Mouse (Mus musculus) embryonic facial prominence, embryonic 11.5 days (tissue): Measurements from ENCODE around the gene Polr3gl. TPM values are rescaled to one million over a fixed set of nuclear protein-coding genes. Genes with fewer than 3 reads are reported as not detected.

Experiments used
- ATAC-seq: fragments of 200-750 bp; cut with Nextera tagmentation; replicated peaks from 2 replicates; pipeline ENCODE4 v1.8.0; 2017; ENCODE audit warnings: low read depth; ENCODE audit not compliant: insufficient number of reproducible peaks, low FRiP score, low TSS enrichment
- DNase-seq: peaks from one replicate; pipeline ENCODE4 v3.0.0-alpha.2; 2015; ENCODE audit warnings: low spot score
- H3K27ac ChIP-seq: fragments of 300-500 bp; sonication (generic); replicated peaks from 2 replicates; pipeline ENCODE4 v1.5.1; 2014; ENCODE audit warnings: mild to moderate bottlenecking, low read depth, low read length, control low read depth
- H3K27me3 ChIP-seq: fragments of 300-500 bp; sonication (generic); 2 replicates; pipeline ENCODE4 v1.6.1; 2014; ENCODE audit warnings: mild to moderate bottlenecking, low read length, moderate library complexity, mixed read lengths; ENCODE audit not compliant: control insufficient read depth, insufficient read depth
- H3K36me3 ChIP-seq: fragments of 300-500 bp; sonication (generic); replicated peaks from 2 replicates; pipeline ENCODE4 v1.6.1; 2014; ENCODE audit warnings: low read depth, mild to moderate bottlenecking, low read length, moderate library complexity, mixed read lengths; ENCODE audit not compliant: control insufficient read depth, insufficient read depth
- H3K4me1 ChIP-seq: fragments of 300-500 bp; sonication (generic); 2 replicates; pipeline ENCODE4 v1.6.1; 2014; ENCODE audit warnings: low read length, mixed read lengths; ENCODE audit not compliant: control insufficient read depth, insufficient read depth
- H3K4me2 ChIP-seq: fragments of 300-500 bp; sonication (generic); 2 replicates; pipeline ENCODE4 v1.6.1; 2014; ENCODE audit warnings: low read depth, mild to moderate bottlenecking, control low read depth, low read length, moderate library complexity
- H3K4me3 ChIP-seq: fragments of 300-500 bp; sonication (generic); 2 replicates; pipeline ENCODE4 v1.5.1; 2014; ENCODE audit warnings: low read depth, low read length, control low read depth
- H3K9ac ChIP-seq: fragments of 300-500 bp; sonication (generic); replicated peaks from 2 replicates; pipeline ENCODE4 v1.6.1; 2014; ENCODE audit warnings: mild to moderate bottlenecking, control low read depth, low read length
- H3K9me3 ChIP-seq: fragments of 300-500 bp; sonication (generic); replicated peaks from 2 replicates; pipeline ENCODE4 v1.6.1; 2016; ENCODE audit warnings: mild to moderate bottlenecking, low read length, inconsistent platforms, mixed read lengths; ENCODE audit not compliant: control insufficient read depth
- WGBS: fragments of 180-500 bp; shearing (Covaris S2); extraction: QIAGEN DNeasy Blood & Tissue Kit; methylation state at CpG from one replicate; pipeline ENCODE4 v1.1.7; 2014; 5-methylcytosine and 5-hydroxymethylcytosine counted together
- polyA plus RNA-seq: library from polyadenylated mRNA; unstranded; fragments of >200 nt; fragmentation: Nextera tagmentation; extraction: Ambion mirVana; gene quantifications from 2 replicates; pipeline ENCODE4 v1.2.1, GENCODE M21; 2014

The Polr3gl gene
- polyA plus RNA-seq, 1 experiment from 2014 or later = 14.2 TPM

GRCm38 (mm10) chr3:96568605-96569004 lies 25.4 kb downstream of the Polr3gl start:
- ATAC-seq (no peak), DNase-seq (no peak)
- Histone ChIP-seq H3K4me2 (no peak overlapping the region), H3K4me3 (no peak overlapping the region), H3K36me3 (no peaks in the 10 kb centered on the region), H3K27ac (no peak overlapping the region), H3K27me3 (no peaks in the 10 kb centered on the region), H3K9me3 (no peaks in the 10 kb centered on the region), H3K4me1 (no peaks in the 10 kb centered on the region), H3K9ac (no peak overlapping the region)
- WGBS = 70% methylated on average over 8 of the region's 8 CpGs

- no peak for DNase-seq
These were observed 27.1 kb downstream of the Polr3gl start for GRCm38 (mm10) chr3:96566661-96567450.

GRCm38 (mm10) chr3:96565105-96565504 lies 28.9 kb downstream of the Polr3gl start:
- Histone ChIP-seq H3K9ac (no peak overlapping the region), H3K4me1 (no peaks in the 10 kb centered on the region), H3K4me3 (no peak overlapping the region), H3K4me2 (no peak overlapping the region), H3K36me3 (no peaks in the 10 kb centered on the region; the same call in 1 of the 2 replicates), H3K27ac (no peak overlapping the region), H3K27me3 (no peaks in the 10 kb centered on the region), H3K9me3 (no peaks in the 10 kb centered on the region)
- ATAC-seq = no peak
- 74% methylated on average over 3 of the region's 3 CpGs for WGBS
- DNase-seq = no peak

More at GRCm38 (mm10) chr3:96566661-96567450, 27.1 kb downstream of the Polr3gl start:
- 89% methylated on average over 8 of the region's 8 CpGs for WGBS
- Histone ChIP-seq H3K4me3 (no peak overlapping the region), H3K9me3 (no peaks in the 10 kb centered on the region), H3K27ac (no peak overlapping the region), H3K9ac (no peak overlapping the region), H3K4me1 (no peaks in the 10 kb centered on the region), H3K4me2 (no peak overlapping the region), H3K36me3 (no peaks in the 10 kb centered on the region), H3K27me3 (no peaks in the 10 kb centered on the region)
- no peak for ATAC-seq

GRCm38 (mm10) chr3:96564633-96565032 lies 29.3 kb downstream of the Polr3gl start:
- 50% methylated on average over 7 of the region's 7 CpGs for WGBS
- no peak overlapping the region for H3K4me2 ChIP-seq
- no peak overlapping the region for H3K27ac ChIP-seq

GRCm38 (mm10) chr3:96563911-96564632 lies 29.9 kb downstream of the Polr3gl start:
- Histone ChIP-seq H3K9ac (no peak overlapping the region), H3K4me3 (no peak overlapping the region), H3K4me2 (no peak overlapping the region), H3K9me3 (no peaks in the 10 kb centered on the region), H3K4me1 (no peaks in the 10 kb centered on the region; the same call in 1 of the 2 replicates), H3K36me3 (no peaks in the 10 kb centered on the region; the same call in 1 of the 2 replicates), H3K27me3 (no peaks in the 10 kb centered on the region), H3K27ac (no peak overlapping the region)
- ATAC-seq (no peak), DNase-seq (no peak)
- 66% methylated on average over 10 of the region's 10 CpGs for WGBS

More at GRCm38 (mm10) chr3:96564633-96565032, 29.3 kb downstream of the Polr3gl start:
- no peak overlapping the region for H3K9ac ChIP-seq
- H3K36me3 ChIP-seq = no peaks in the 10 kb centered on the region; the same call in 1 of the 2 replicates
- no peak overlapping the region for H3K4me3 ChIP-seq
- no peaks in the 10 kb centered on the region for H3K27me3 ChIP-seq
- ATAC-seq = no peak
- H3K4me1 ChIP-seq = no peaks in the 10 kb centered on the region
- DNase-seq = no peak
- no peaks in the 10 kb centered on the region for H3K9me3 ChIP-seq

- DNase-seq (no peak), ATAC-seq (no peak)
- Histone ChIP-seq H3K36me3 (no peaks in the 10 kb centered on the region; the same call in 1 of the 2 replicates), H3K27ac (no peak overlapping the region), H3K4me1 (no peaks in the 10 kb centered on the region; the same call in 1 of the 2 replicates), H3K4me2 (no peak overlapping the region), H3K27me3 (no peaks in the 10 kb centered on the region), H3K9ac (no peak overlapping the region), H3K4me3 (no peak overlapping the region), H3K9me3 (no peaks in the 10 kb centered on the region)
- WGBS = 96% methylated on average over 8 of the region's 8 CpGs
These were observed 30.7 kb downstream of the Polr3gl start for GRCm38 (mm10) chr3:96563267-96563666.

- no peaks in the 10 kb centered on the region for H3K27me3 ChIP-seq
- no peaks in the 10 kb centered on the region; the same call in 1 of the 2 replicates for H3K36me3 ChIP-seq
- DNase-seq (no peak), ATAC-seq (no peak)
- H3K9ac ChIP-seq = no peak overlapping the region
- H3K27ac ChIP-seq = 0 out of 2 replicates have a peak overlapping the region, but pooled peaks have one; percentile 28
- H3K9me3 ChIP-seq = no peaks in the 10 kb centered on the region
- no peaks in the 10 kb centered on the region; the same call in 1 of the 2 replicates for H3K4me1 ChIP-seq
- no peak overlapping the region for H3K4me2 ChIP-seq
- no peak overlapping the region for H3K4me3 ChIP-seq
- WGBS = 60% methylated on average over 10 of the region's 10 CpGs
These were observed 31.9 kb downstream of the Polr3gl start for GRCm38 (mm10) chr3:96561946-96562681.
